Mouse (Mus musculus) hindbrain, embryonic 16.5 days (tissue): ENCODE measurements at regions not wholly inside any gene's neighbourhood (a gene's known extent, or its start where the extent isn't known, plus 50 kb on each side); places are given as distances from the start of the nearest gene placed in this dataset.

ENCODE experiments used
- ATAC-seq: fragments of 200-750 bp; cut with Nextera tagmentation; 2 replicates; pipeline ENCODE4 v1.8.0; 2017; ENCODE audit warnings: moderate TSS enrichment, moderate library complexity
- H3K27ac ChIP-seq: fragments of 300-500 bp; sonication (generic); 2 replicates; pipeline ENCODE4 v1.5.1; 2014; ENCODE audit warnings: low read depth, mild to moderate bottlenecking, control low read depth, low read length, moderate library complexity
- H3K27me3 ChIP-seq: fragments of 300-500 bp; sonication (generic); replicated peaks from 2 replicates; pipeline ENCODE4 v1.6.1; 2014; ENCODE audit warnings: low read length; ENCODE audit not compliant: control insufficient read depth, insufficient read depth
- H3K36me3 ChIP-seq: fragments of 300-500 bp; sonication (generic); 2 replicates; pipeline ENCODE4 v1.6.1; 2014; ENCODE audit warnings: mild to moderate bottlenecking, low read length, moderate library complexity, mixed read lengths; ENCODE audit not compliant: control insufficient read depth, insufficient read depth
- H3K4me1 ChIP-seq: fragments of 300-500 bp; sonication (generic); 2 replicates; pipeline ENCODE4 v1.6.1; 2014; ENCODE audit warnings: low read depth, low read length; ENCODE audit not compliant: control insufficient read depth, insufficient read depth
- H3K4me2 ChIP-seq: fragments of 300-500 bp; sonication (generic); 2 replicates; pipeline ENCODE4 v1.6.1; 2014; ENCODE audit warnings: mild to moderate bottlenecking, low read length, control low read depth, moderate library complexity
- H3K4me3 ChIP-seq: fragments of 300-500 bp; sonication (generic); 2 replicates; pipeline ENCODE4 v1.5.1; 2014; ENCODE audit warnings: mild to moderate bottlenecking, low read length, control low read depth, moderate library complexity
- H3K9ac ChIP-seq: fragments of 300-500 bp; sonication (generic); 2 replicates; pipeline ENCODE4 v1.6.1; 2014; ENCODE audit warnings: low read depth, mild to moderate bottlenecking, control low read depth, low read length, moderate library complexity
- H3K9me3 ChIP-seq: fragments of 300-500 bp; sonication (generic); 2 replicates; pipeline ENCODE4 v1.6.1; 2014; ENCODE audit warnings: mild to moderate bottlenecking, low read length, moderate library complexity; ENCODE audit not compliant: control insufficient read depth
- WGBS: fragments of 180-500 bp; shearing (Covaris S2); extraction: QIAGEN DNeasy Blood & Tissue Kit; methylation state at CpG from one replicate; pipeline ENCODE4 v1.1.7; 2014; 5-methylcytosine and 5-hydroxymethylcytosine counted together

GRCm38 (mm10) chr2:124953015-124953414 lies 114.9 kb upstream of the Slc24a5 start:
- Histone ChIP-seq H3K27ac (no peak overlapping the region), H3K9ac (no peak overlapping the region), H3K9me3 (no peaks in the 10 kb centered on the region), H3K36me3 (no peaks in the 10 kb centered on the region), H3K4me3 (no peak overlapping the region), H3K4me1 (peaks cover 5% of the 10 kb centered on the region; the same call in 1 of the 2 replicates), H3K27me3 (no peaks in the 10 kb centered on the region), H3K4me2 (no peak overlapping the region)
- no peak for ATAC-seq
- WGBS, result 68% methylated on average over 5 of the region's 5 CpGs

DNA sequence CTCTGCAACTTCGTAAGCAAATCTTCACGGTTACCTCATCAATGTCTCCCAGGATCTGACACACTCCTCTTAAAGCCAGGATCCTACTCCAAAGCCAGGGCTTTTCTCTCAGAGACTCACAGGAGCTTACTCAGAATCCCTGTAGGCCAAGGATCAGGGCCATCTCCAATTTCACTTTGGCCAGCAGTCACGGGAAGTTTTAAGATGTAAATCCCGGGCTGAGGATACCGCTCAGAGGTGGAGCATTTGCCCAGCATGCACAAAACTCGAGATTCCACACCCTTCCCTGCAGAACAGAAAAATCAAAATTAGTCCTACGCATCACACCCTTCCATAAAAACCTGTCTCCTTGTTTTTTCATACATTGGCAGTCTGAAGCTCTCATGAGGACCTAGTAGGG lies 112.1 kb upstream of the Slc24a5 start:
- no peak overlapping the region for H3K4me2 ChIP-seq
- H3K27me3 ChIP-seq, result no peaks in the 10 kb centered on the region
- 41% methylated on average over 7 of the region's 7 CpGs for WGBS
- no peak for ATAC-seq
- H3K36me3 ChIP-seq, result no peaks in the 10 kb centered on the region
- no peak overlapping the region for H3K4me3 ChIP-seq
- H3K4me1 ChIP-seq, result no peaks in the 10 kb centered on the region
- H3K27ac ChIP-seq, result no peak overlapping the region
- H3K9me3 ChIP-seq, result no peaks in the 10 kb centered on the region
- H3K9ac ChIP-seq, result no peak overlapping the region

GRCm38 (mm10) chr2:124959431-124959830 lies 108.5 kb upstream of the Slc24a5 start:
- Histone ChIP-seq H3K4me3 (no peak overlapping the region), H3K27ac (no peak overlapping the region), H3K9me3 (no peaks in the 10 kb centered on the region), H3K27me3 (no peaks in the 10 kb centered on the region), H3K4me1 (no peaks in the 10 kb centered on the region), H3K4me2 (no peak overlapping the region), H3K36me3 (no peaks in the 10 kb centered on the region), H3K9ac (no peak overlapping the region)
- no peak for ATAC-seq
- WGBS, result 78% methylated on average over 5 of the region's 5 CpGs

DNA sequence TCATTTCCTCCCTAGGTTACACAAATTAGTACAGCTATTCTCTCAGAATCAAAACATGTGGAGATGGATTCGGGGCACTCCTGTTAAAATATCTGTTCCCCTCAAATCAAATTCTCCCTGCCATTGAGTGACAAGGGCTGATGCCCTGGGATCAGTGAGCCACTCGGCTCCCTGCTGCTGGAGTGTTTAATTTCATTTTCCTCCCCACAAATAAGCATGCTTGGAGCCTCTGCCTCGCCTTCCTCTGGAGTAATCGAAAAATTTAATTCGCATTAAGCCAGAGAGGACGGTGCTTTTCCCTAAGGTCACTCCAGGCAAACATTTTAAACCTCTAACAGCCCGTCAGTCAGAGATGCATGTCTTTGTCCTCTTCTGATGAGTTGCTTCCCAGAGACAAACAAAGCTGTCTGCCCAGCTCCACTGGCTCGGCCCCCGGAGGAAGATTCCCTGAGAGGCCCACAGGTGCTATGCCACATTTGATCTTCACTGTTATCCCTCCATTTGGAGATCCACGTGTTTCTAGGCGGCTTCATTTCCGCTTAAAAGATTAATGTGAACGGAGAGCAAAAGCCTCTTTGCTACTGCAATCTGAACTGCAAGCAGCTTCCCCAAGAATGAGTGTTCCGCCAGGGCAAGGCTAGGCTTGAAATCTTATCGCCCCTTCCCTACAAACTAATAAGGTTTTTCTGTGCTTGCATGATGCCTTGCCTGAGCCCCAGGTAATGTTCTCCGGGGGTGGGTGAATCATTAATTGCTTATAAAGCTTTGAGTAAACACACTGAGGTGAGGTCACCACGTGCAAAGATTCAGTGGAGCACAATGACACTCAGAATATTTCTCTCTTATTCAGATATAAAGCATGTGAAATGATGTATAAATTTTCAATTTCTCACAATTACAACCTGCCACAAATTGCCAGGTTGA lies 95.8 kb upstream of the Slc24a5 start:
- no peak for ATAC-seq
- Histone ChIP-seq H3K4me2 (0 out of 2 replicates have a peak overlapping the region, but pooled peaks have one; percentile 6), H3K27me3 (no peaks in the 10 kb centered on the region), H3K36me3 (no peaks in the 10 kb centered on the region), H3K9ac (no peak overlapping the region; the same call in 1 of the 2 replicates), H3K27ac (peak overlapping the region; percentile 42; the same call in 1 of the 2 replicates), H3K4me1 (no peaks in the 10 kb centered on the region), H3K9me3 (no peaks in the 10 kb centered on the region), H3K4me3 (no peak overlapping the region)
- 30% methylated on average over 17 of the region's 17 CpGs for WGBS

DNA sequence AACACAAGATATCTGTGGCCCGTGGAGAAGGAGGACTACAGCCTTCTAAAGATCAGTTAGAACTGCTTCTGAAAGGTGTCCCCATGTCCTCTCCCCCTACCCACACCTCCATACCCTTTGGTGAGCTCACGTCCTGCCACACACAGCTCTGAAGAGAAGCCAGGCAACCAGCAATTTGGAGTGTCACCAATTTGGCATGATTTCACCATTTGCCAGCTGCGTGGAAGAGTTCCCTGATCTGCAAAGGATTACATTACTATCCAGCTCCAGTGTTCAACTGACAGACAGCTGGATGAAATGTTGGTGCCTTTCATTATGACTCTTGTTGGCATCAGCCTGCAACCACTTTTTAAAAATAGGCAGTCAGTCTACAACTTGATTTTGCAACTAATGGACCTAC lies 92.8 kb upstream of the Slc24a5 start:
- H3K9me3 ChIP-seq, result no peaks in the 10 kb centered on the region
- 74% methylated on average over 3 of the region's 3 CpGs for WGBS
- H3K4me2 ChIP-seq, result no peak overlapping the region
- H3K4me3 ChIP-seq, result no peak overlapping the region
- H3K4me1 ChIP-seq, result no peaks in the 10 kb centered on the region
- no peak overlapping the region for H3K27ac ChIP-seq
- no peaks in the 10 kb centered on the region for H3K27me3 ChIP-seq
- no peak overlapping the region for H3K9ac ChIP-seq
- no peaks in the 10 kb centered on the region for H3K36me3 ChIP-seq
- ATAC-seq, result no peak

- no peak overlapping the region for H3K4me3 ChIP-seq
- no peaks in the 10 kb centered on the region for H3K36me3 ChIP-seq
- WGBS, result 94% methylated on average over 2 of the region's 2 CpGs
- H3K4me2 ChIP-seq, result no peak overlapping the region
- H3K27me3 ChIP-seq, result no peaks in the 10 kb centered on the region
- no peaks in the 10 kb centered on the region for H3K4me1 ChIP-seq
- H3K9ac ChIP-seq, result no peak overlapping the region
- no peak for ATAC-seq
- no peaks in the 10 kb centered on the region for H3K9me3 ChIP-seq
- no peak overlapping the region for H3K27ac ChIP-seq
Observed at GRCm38 (mm10) chr2:124990976-124991375, 76.9 kb upstream of the Slc24a5 start.

DNA sequence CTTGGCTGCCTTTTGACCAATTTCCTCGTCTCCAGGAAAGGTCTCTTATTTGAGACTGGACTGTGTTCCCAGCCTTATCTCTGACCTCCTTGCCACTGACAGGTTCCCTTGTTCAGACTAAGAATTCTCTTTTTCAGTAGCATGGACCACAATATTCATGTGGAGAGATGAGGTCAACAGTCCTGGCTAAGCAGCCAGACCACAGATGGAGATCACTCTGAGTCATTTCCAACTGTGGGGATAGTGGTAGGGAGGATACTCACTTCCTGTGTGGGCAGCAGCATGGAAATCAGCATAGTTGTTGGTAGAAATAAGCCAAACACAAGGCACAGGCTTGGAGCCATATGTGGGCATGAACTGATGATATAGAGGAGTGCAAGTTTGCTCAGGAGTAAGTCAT lies 52.9 kb upstream of the Slc24a5 start:
- WGBS, result 94% methylated on average over 1 of the region's 1 CpGs
- no peak for ATAC-seq
- no peaks in the 10 kb centered on the region for H3K9me3 ChIP-seq

GRCm38 (mm10) chr2:125016946-125017345 lies 51.0 kb upstream of the Slc24a5 start:
- Histone ChIP-seq H3K27ac (no peak overlapping the region), H3K9ac (no peak overlapping the region), H3K27me3 (no peaks in the 10 kb centered on the region), H3K4me1 (no peaks in the 10 kb centered on the region), H3K36me3 (no peaks in the 10 kb centered on the region), H3K4me2 (no peak overlapping the region), H3K9me3 (no peaks in the 10 kb centered on the region), H3K4me3 (no peak overlapping the region)
- ATAC-seq, result no peak
- WGBS, result 83% methylated on average over 1 of the region's 1 CpGs

More for the DNA sequence above, 52.9 kb upstream of the Slc24a5 start:
- no peaks in the 10 kb centered on the region for H3K27me3 ChIP-seq
- H3K36me3 ChIP-seq, result no peaks in the 10 kb centered on the region
- H3K4me3 ChIP-seq, result no peak overlapping the region
- no peak overlapping the region for H3K27ac ChIP-seq
- no peaks in the 10 kb centered on the region for H3K4me1 ChIP-seq
- H3K4me2 ChIP-seq, result no peak overlapping the region
- no peak overlapping the region for H3K9ac ChIP-seq
